Mouse (Mus musculus) brain, adult 2 months (tissue): ENCODE results near the gene Rab31.
A peak's percentile ranks its signal among the peaks of the same experiment; 100 is the strongest.

Experiments used
- DNase-seq: peaks from one replicate; pipeline ENCODE4 v3.0.0; 2011; ENCODE audit warnings: low read depth, low spot score

Rab31 gene

DNA sequence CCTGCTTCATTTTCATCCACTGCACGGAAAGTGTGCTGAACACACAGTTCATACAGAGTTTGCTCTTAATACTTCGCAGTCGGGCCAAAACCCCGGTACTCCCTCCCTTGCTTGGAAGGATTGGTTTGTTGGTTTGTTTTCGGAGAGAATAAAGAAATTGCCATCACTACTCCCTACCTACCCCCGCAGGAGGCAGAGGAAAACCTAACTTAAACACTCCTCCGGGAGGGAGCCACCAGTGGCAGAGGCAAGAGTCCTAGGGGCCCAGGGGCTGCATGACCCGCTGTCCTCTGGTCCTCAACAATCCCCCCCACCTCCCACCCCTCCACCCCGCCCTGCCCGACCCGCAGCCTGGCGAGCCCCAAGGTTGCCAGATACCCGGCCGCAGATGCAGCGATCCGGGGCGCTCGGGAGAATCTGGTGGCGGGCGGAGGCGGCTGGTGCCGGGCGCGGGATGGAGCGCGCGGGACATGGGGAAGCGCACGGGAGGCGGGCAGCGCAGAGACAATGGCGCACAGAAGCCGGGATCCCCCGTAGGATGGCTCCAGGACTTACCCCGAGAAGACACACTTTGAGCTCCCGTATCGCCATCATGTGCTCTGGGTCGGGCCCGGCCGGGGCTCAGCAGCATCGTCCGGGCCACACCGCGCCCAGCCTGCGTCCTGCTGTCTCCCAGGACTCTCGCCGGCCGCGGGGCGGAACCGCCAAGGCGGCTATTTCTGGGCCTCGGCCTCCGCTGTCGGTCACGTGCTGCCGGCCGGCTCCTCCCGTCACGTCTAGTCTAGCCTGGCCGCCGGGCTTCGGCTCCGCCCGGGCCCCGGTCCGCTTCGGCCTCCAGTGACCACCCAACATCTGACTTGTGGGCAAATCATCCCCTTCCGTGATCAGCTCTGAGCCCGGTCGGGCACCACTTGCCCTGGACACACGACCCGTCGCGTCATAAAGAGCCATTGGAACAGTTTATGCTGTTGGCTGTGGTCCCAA, at the start of gene Rab31:
Gene Rab31 (minus strand): TSS at position 802 of the 984 bp plus-strand sequence.
- peak; percentile 86 for DNase-seq

DNA sequence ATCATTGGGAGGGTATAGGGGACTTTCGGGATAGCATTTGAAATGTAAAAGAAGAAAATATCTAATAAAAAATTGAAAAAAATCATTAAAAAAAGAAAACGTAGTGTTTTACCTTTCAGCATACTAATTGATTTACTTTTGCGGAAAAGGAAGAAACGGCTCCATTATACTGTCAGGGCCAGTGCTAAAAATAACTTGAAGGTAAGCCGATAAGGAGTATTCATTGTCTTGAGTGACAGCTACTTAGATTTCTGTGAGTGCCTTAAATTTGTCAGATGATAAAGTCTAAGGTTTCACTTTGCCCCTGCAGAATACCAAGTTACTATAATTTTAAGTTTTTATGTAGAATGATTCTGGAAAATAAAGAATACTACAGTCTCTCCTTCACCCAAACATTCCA, 47.6 kb upstream of the Rab31 start:
- DNase-seq = no peak

DNA sequence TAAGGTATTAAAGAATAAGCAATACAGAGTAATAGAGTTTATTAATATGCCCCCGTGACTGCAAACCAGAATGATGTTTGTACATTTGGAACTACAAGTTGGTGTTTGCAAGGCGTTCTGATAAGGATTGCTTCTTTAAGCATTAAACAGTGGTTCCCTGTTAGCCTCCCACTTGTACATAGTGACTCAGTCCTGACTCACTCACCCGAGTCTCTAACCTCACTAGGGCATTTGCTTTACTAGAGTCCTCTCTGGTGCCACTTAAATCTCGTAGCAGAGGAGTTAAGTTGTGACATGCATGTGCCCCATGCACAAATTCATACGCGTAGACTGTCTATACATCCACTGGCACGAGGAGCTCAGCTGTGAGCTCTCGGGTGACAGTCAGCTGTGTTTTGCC, 41.2 kb upstream of the Rab31 start:
- peak; percentile 69 for DNase-seq

DNA sequence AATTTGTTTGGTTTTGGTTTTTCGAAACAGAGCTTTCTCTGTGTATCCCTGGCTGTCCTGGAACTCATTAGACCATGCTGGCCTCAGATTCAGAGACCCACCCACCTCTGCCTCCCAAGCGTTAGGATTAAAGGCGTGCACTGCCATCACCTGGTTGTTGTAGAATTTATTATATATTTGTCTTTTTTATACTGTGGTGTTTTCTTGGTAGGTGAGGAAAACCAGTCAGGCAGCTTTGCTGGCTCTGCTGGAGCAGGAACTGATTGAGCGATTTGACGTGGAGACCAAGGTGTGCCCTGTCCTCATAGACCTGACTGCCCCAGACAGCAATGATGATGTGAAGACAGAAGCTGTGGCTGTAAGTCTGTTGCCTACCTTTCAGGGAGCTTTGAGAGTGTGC, 38.5 kb upstream of the Rab31 start:
- no peak for DNase-seq

DNA sequence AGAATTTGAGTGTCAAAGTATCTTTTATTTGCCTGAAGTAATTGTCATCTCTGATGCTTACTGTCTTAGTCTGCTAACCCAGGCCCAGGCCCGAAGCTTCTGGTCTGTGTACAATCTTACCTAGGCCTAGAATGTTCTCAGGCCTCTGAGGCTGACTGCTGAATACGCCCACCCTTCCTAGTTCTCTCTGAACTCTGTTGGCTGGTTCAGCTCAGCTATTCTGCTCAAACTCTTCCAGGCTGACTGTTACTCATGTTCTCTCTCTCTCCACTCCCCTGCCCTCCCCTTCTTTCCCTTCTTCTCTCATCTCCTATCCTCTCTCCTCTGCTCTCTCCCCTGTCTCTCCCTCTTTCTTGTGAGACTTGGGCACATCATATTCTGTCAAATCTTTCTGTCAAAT, 33.9 kb upstream of the Rab31 start:
- peak; percentile 58 for DNase-seq

DNA sequence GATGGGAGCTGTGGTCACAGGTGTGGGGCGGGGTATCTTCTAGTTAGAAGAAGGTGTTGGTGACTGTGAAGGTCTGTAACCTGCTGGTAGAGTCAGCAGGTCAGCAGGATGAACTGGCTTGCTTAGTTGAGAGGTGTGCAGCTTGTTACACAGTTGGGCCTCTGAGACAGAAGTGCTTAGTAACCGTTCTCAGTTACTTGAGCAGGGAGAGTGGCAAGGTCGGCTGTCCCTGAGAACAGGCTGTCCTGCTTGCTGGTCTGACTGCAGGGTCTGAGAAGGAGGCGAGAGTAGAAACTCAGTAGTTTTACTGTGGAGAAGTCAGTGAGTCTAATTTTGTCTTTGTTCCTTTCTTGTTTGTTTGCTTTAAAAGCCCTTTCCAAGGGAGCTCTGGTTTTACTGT, 33.4 kb upstream of the Rab31 start:
- DNase-seq = peak; percentile 21

DNA sequence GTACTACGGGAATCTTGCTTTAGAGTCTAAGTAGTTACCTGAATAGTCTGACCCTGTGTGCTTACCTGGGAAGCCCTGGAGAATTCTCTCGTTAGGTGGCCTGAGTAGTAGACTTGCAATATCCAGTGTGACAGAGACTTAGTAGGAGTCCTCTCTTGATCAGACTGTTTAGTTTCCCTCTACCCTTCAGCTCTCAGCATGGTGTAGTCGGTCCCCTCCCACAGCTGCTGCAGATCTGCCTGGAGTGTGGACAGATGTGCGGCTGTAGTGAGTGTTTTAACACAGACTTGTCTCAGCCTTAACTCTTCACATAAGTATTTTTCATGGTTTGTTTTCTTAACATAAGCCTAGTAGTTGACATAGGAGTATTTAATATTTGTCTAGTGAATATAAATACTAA, 29.5 kb upstream of the Rab31 start:
- no peak for DNase-seq

DNA sequence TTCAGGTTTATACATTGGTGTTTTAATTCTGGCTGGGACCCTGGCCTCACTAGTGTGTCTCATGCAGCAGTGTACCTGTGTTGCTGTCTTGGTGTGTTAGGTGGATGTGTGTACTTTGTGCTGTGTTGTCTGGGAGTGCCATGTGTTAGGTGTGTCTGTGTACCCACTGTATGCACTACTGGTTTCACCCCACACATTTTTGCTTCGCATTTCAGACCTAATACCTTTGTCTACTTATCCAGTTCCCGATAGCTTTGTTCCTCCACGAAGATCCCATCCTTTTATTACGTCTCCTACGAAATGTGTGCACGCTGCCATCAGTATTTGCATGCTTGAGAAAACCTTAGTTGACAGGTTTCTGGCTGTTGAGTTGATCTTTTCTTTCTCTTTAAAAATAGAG, 27.9 kb upstream of the Rab31 start:
- DNase-seq = no peak

DNA sequence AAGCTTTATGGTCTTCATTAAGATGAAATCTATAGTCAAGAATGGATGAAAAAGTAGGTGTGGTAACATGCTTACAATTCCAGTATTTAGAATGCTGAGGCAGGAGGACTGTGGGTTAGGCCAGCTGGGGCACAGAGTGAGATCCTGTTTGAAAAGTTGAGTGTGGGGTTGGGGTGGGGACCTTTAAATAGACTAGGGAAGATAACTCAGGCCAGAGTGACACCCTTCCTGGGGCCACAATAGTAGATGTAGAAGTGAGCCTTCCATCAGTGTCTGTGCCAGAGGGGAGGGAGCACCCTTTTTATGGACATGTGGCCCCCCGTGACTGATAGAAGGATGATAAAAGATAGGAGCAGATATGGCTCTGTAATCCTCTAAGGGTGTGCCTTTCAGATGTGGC, 26.8 kb upstream of the Rab31 start:
- DNase-seq = no peak

DNA sequence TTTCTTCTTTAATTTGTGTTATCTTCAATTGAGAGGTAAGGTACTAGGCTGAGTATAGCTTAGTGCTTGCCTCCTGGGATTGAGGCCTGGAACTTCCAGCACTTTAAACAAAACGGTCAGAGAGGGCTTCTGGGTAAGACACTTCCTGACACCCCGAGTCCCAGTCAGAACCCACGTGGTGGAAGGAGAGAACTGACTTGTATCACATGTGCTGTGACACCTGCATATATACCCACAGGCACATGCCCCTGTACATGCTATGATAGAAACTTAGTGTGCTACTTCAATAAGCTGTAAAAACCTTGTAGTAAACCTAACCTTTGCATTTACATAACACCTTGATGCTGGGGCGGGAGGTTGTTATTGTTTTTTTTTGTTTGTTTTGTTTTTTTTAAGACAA, 25.9 kb upstream of the Rab31 start:
- DNase-seq = no peak

DNA sequence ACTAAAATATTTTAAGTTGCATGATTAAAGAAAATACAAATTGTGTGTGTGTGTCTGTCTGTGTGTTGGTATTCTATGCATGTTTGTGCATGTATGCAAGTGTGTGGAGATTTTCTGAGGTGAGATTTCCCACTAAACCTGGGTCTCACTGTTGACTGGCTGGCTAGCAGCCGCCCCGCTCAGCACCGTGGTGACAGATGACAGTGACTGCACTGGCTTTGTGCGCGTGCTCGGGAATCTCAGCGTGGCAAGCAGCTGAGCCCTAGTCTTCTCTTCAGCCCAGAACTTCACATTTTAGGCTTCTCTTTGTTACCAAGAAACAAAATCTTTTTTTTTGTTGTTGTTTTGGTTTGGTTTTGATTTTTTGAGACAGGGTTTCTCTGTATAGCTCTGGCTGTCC, 23.5 kb upstream of the Rab31 start:
- no peak for DNase-seq

DNA sequence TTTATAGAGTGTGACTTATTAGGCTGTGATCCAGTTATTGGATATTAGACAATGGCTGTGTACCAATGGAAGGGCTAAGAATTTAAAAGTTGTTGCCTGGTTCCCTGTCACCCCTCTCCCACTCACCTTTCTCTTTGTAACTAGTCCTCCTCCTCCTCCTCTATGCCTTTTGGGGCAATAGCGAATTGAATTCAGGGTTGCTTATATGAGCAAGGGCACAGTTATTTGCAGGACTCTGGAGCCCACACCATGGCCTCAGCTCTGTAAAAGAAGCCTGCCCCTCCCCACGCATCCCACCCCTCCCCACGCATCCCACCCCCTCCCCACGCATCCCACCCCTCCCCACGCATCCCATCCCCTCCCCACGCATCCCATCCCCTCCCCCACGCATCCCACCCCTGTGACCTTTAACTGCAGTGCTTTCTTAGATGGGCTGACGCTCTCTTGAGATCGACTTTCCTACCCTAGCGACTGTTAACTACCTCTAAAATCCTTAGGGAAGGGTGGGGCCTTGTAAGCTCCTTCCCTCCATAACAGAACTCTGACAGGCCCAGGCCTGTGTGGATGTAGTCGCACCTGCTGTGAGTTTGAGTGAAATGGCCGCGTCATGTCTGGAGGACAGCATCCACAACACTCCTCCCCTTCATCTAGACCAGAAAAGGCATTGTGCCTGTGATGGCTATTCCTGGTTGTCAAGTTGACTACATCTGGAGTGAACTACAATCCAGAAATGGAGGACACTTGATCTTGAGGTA, 21.7 kb upstream of the Rab31 start:
- DNase-seq = no peak

DNA sequence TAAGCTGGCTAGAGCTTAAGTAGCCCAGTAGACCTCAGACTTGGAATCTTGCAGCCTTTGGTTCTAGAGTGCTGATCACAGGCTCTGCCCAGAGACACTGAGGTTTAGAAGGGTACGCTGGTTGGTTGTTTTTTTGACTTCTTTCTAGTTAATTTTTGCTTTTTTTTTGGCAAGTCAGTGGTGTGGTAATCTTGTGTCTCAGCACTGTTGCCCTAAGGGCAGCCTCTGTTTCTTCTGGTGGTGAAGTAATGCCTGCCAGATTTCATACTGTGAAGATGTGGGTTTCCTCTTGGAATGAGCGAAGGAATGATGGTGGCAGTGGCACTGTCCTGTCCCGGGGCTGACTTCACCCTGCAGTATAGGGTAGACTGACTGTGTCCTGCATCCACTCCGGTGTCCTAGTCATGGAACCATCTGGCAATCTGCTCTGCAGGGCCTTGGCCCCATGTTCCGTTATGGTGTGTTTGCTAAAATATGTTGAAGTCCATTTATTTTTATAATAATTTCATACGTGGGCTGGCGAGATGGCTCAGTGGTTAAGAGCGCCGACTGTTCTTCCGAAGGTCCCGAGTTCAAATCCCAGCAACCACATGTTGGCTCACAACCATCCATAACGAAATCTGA, 20.9 kb upstream of the Rab31 start:
- DNase-seq = no peak

DNA sequence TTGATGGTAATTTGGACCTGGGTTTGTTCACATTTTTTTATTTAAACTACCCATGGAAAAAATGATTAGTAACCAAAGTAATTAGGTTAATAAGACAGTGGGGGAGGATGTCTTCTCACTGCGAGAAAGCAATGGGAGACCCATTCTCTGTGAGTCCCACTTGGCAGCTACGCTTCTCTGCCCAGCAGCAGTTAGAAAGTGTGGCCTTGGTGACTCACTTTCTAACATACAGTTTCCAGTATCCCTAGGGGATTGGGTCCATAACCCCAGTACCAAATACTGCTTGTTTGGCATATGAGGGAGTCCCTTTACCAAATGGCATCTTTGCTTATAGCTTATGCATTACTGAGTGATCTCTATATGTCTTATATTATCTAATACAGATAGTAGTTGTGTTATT, 18.6 kb upstream of the Rab31 start:
- no peak for DNase-seq

DNA sequence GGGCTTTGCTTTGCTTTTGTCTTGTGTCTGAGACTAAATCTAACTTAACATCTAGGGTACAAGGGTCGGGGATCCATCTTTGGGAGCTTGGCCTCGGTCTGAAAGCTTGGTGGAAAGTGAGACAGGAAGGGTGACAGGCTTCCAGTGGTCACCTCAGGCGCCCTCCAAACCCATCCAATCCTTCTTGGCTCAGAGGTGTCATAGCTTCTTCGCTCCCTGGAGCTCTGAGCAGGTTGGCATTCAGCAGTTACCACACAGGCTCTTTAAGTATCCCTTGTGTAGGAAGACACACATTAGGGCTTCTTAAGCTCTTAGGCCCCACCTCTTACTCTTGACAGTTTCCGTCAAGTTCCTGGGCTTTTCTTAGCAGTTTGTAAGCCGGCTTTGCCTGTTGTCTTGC, 17.0 kb upstream of the Rab31 start:
- no peak for DNase-seq

DNA sequence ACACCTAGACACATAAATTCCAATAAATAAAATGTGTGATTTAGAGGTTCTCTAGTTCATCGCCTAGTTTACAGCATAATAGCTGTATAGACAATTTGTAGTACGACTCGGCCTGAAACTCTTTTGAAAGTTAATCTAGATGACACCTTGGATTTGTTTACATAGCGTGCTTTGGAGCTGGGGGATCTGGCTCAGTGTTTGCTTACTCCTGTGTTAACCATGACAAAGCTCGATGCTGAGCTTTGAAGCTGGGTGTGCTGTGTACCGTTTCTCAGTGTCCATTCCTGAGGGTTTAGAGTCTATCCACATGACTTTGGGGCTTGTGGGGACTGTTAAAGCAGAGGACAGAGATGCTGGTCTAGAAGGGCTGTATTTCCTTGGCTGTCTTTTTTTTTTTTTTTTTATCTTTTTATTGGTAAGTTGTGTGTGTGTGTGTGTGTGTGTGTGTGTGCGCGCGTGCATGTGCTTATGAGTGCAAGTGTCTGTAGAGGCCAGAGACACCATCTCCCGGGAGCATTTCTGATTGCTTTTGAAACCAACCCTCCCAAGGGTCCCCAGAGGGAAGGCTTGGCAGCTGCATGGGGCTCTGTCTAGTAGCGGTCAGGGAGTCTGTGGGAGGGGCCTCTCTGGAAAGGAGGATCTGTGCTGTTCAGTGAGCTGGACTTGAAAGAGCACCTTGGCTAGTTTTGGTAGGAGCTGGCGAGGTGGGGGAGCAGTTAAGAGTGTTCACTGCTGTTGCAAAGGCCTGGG, 16.2 kb upstream of the Rab31 start:
- no peak for DNase-seq

DNA sequence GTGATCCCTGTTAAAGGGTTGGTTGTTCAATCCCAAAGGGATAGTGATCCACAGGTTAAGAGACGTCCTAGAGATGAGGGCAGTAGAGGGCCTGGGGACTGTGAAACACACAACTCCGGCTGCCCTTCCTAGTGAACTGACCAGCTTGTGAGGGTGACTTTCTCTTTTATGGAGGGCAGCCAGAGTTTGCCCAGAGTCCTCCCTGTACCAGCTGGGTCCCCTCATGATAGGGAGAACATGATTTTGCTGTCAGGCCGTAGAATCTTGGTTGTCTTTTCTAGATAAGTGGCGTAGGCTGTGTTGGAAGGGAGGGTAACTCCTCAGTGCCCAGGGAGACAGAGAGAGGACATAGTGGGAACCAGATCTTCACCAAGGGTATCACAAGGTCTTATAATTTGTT, 14.7 kb upstream of the Rab31 start:
- DNase-seq = no peak

DNA sequence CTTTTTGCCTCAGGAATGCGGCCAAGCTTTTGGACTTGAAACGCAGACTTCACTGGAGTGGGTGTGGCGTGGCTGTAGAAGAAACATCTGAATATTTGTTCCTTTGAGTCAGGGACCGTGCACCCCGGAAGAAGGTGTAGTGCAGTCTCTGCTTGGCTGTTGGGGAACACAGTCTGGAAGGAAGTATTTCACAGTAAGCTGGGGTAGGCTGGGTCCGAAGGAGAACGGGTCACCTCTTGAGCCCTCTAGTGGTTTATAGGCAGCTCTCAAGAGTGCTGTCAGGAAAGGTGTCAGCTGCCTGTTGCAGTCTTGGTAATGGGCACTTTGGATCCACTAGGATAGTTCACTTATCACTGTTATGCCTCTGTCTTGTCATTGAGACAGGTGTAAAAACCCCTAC, 13.7 kb upstream of the Rab31 start:
- DNase-seq = peak; percentile 43

DNA sequence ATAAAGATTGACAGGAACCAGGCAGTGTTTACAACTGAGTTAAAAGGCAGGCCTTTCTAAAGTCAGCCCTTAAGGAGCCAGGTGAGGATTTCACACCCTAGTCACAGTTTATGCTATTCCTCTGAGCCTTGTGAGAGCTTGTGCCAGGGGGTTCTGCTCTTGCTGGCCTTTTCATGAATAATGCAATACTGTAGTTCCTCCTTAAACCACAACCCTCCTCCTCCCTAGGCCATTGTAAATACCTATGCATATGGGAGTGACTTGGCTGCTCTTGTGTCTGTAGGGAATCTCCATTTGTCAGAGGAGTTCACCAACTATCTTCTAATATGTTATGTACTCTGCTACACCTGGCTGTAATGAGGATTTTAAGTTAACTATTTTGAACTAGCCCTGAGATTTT, 13.2 kb upstream of the Rab31 start:
- no peak for DNase-seq

DNA sequence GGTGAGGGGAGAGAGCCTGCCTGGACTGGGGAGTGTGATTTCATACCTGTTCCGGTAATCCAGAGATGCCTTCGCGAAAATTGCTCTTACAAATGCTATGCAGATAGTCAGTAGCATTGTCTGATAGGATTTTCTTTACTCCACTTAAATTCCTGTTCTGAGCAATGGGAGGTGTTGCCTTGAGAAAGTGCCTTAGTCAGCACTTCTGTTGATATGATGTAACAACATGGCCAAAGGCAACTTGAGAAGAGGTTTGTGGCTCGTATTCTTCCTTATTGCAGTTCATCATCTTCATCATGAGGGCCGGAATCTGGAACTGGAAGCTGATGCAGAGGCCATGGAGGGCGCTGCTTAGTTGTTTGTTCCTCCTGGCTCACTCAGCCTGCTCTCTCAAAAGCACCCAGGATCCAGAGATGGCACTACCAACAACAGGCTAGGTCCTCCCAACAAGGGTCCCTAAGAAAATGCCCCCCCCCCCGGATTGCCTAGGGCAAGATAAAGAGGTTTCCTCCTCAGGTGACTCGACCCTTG, 12.1 kb upstream of the Rab31 start:
- peak; percentile 19 for DNase-seq
